Mouse (Mus musculus) neural tube, embryonic 13.5 days (tissue): Measurements from ENCODE around the gene Eda2r. TPM values are rescaled to one million over a fixed set of nuclear protein-coding genes. Genes with fewer than 3 reads are reported as not detected.

ENCODE experiments used
- ATAC-seq: fragments of 200-750 bp; cut with Nextera tagmentation; 2 replicates; pipeline ENCODE4 v1.8.0; 2017; ENCODE audit warnings: low read depth, mild to moderate bottlenecking, moderate TSS enrichment, moderate library complexity
- H3K27ac ChIP-seq: fragments of 300-500 bp; sonication (generic); replicated peaks from 2 replicates; pipeline ENCODE4 v1.5.1; 2015; ENCODE audit warnings: moderate library complexity, mild to moderate bottlenecking, inconsistent platforms
- H3K27me3 ChIP-seq: fragments of 300-500 bp; sonication (generic); 2 replicates; pipeline ENCODE4 v1.6.1; 2015; ENCODE audit warnings: mild to moderate bottlenecking, inconsistent platforms
- H3K36me3 ChIP-seq: fragments of 300-500 bp; sonication (generic); 2 replicates; pipeline ENCODE4 v1.6.1; 2015; ENCODE audit warnings: mild to moderate bottlenecking, inconsistent platforms
- H3K4me1 ChIP-seq: fragments of 300-500 bp; sonication (generic); replicated peaks from 2 replicates; pipeline ENCODE4 v1.6.1; 2015; ENCODE audit warnings: inconsistent platforms
- H3K4me2 ChIP-seq: fragments of 300-500 bp; sonication (generic); 2 replicates; pipeline ENCODE4 v1.6.1; 2015; ENCODE audit warnings: inconsistent platforms, mild to moderate bottlenecking, moderate library complexity
- H3K4me3 ChIP-seq: fragments of 300-500 bp; sonication (generic); 2 replicates; pipeline ENCODE4 v1.5.1; 2015; ENCODE audit warnings: mild to moderate bottlenecking, inconsistent platforms
- H3K9ac ChIP-seq: fragments of 300-500 bp; sonication (generic); 2 replicates; pipeline ENCODE4 v1.6.1; 2015; ENCODE audit warnings: moderate library complexity, mild to moderate bottlenecking, inconsistent platforms
- H3K9me3 ChIP-seq: fragments of 300-500 bp; sonication (generic); 2 replicates; pipeline ENCODE4 v1.6.1; 2016; ENCODE audit warnings: inconsistent platforms
- WGBS: fragments of 180-500 bp; shearing (Covaris S2); methylation state at CpG from one replicate; pipeline ENCODE4 v1.1.7; 2015; 5-methylcytosine and 5-hydroxymethylcytosine counted together
- polyA plus RNA-seq: library from polyadenylated mRNA; unstranded; fragments of >200 nt; fragmentation: Nextera tagmentation; extraction: Ambion mirVana; gene quantifications from 2 replicates; pipeline ENCODE4 v1.2.1, GENCODE M21; 2015

The Eda2r gene
- 0.49 and 0.83 TPM in 2 replicates for polyA plus RNA-seq

GRCm38 (mm10) chrX:97377065-97377421 lies at the start of gene Eda2r:
Gene Eda2r (minus strand): TSS chrX:97377216.
- H3K9ac ChIP-seq: no peak within 1 kb of the TSS

GRCm38 (mm10) chrX:97397872-97398271 lies 20.9 kb upstream of the Eda2r start:
- WGBS: 85% methylated on average over 2 of the region's 2 CpGs

More at GRCm38 (mm10) chrX:97377065-97377421, at the start of gene Eda2r:
- Histone ChIP-seq H3K27me3 (no peaks in the 10 kb centered on the region), H3K4me3 (peak within 1 kb of the TSS; percentile 19), H3K9me3 (no peaks in the 10 kb centered on the region), H3K4me2 (peak within 1 kb of the TSS; percentile 51), H3K4me1 (no peaks in the 10 kb centered on the region; the same call in 1 of the 2 replicates), H3K27ac (no peak within 1 kb of the TSS), H3K36me3 (no peaks in the 10 kb centered on the region)
- WGBS: 12% methylated on average over 8 of the region's 8 CpGs
- peak; percentile 94 for ATAC-seq

GRCm38 (mm10) chrX:97378076-97378475 lies 1.1 kb upstream of the Eda2r start:
- ATAC-seq: no peak
- WGBS: 77% methylated on average over 1 of the region's 1 CpGs

More at GRCm38 (mm10) chrX:97397872-97398271, 20.9 kb upstream of the Eda2r start:
- Histone ChIP-seq H3K27me3 (no peaks in the 10 kb centered on the region), H3K27ac (no peak overlapping the region), H3K9ac (no peak overlapping the region), H3K4me2 (no peak overlapping the region), H3K4me1 (no peaks in the 10 kb centered on the region), H3K4me3 (no peak overlapping the region), H3K36me3 (no peaks in the 10 kb centered on the region), H3K9me3 (no peaks in the 10 kb centered on the region)
- ATAC-seq: no peak

GRCm38 (mm10) chrX:97376321-97377064 lies 523 bp downstream of the Eda2r start:
- H3K27me3 ChIP-seq: no peaks in the 10 kb centered on the region
- H3K27ac ChIP-seq: no peak overlapping the region
- peak overlapping the region; percentile 51 for H3K4me2 ChIP-seq
- 24% methylated on average over 15 of the region's 15 CpGs for whole genome bisulfite sequencing
- peak; percentile 84 for ATAC-seq
- H3K9me3 ChIP-seq: no peaks in the 10 kb centered on the region
- no peaks in the 10 kb centered on the region for H3K36me3 ChIP-seq
- no peak overlapping the region for H3K9ac ChIP-seq
- peak overlapping the region; percentile 19 for H3K4me3 ChIP-seq
- H3K4me1 ChIP-seq: no peaks in the 10 kb centered on the region; the same call in 1 of the 2 replicates

More at GRCm38 (mm10) chrX:97378076-97378475, 1.1 kb upstream of the Eda2r start:
- no peak overlapping the region for H3K4me2 ChIP-seq
- no peak overlapping the region for H3K27ac ChIP-seq
- no peak overlapping the region for H3K4me3 ChIP-seq
- no peaks in the 10 kb centered on the region; the same call in 1 of the 2 replicates for H3K4me1 ChIP-seq
- H3K36me3 ChIP-seq: no peaks in the 10 kb centered on the region
- H3K9ac ChIP-seq: no peak overlapping the region
- H3K27me3 ChIP-seq: no peaks in the 10 kb centered on the region
- H3K9me3 ChIP-seq: no peaks in the 10 kb centered on the region

GRCm38 (mm10) chrX:97372826-97373225 lies 4.2 kb downstream of the Eda2r start:
- no peak for ATAC-seq
- H3K4me1 ChIP-seq: no peaks in the 10 kb centered on the region; the same call in 1 of the 2 replicates
- H3K9ac ChIP-seq: no peak overlapping the region
- 78% methylated on average over 2 of the region's 2 CpGs for WGBS
- H3K27me3 ChIP-seq: no peaks in the 10 kb centered on the region
- H3K4me3 ChIP-seq: no peak overlapping the region
- H3K4me2 ChIP-seq: no peak overlapping the region
- H3K27ac ChIP-seq: no peak overlapping the region
- no peaks in the 10 kb centered on the region for H3K9me3 ChIP-seq
- H3K36me3 ChIP-seq: no peaks in the 10 kb centered on the region

GRCm38 (mm10) chrX:97369206-97369605 lies 7.8 kb downstream of the Eda2r start:
- Histone ChIP-seq H3K4me3 (no peak overlapping the region), H3K27ac (no peak overlapping the region), H3K9me3 (no peaks in the 10 kb centered on the region), H3K4me2 (no peak overlapping the region), H3K36me3 (no peaks in the 10 kb centered on the region), H3K4me1 (no peaks in the 10 kb centered on the region), H3K9ac (no peak overlapping the region), H3K27me3 (no peaks in the 10 kb centered on the region)
- no peak for ATAC-seq
- 67% methylated on average over 1 of the region's 1 CpGs for WGBS

- Histone ChIP-seq H3K27ac (no peak overlapping the region), H3K4me2 (no peak overlapping the region), H3K36me3 (no peaks in the 10 kb centered on the region), H3K9me3 (no peaks in the 10 kb centered on the region), H3K4me1 (no peaks in the 10 kb centered on the region), H3K4me3 (no peak overlapping the region), H3K9ac (no peak overlapping the region), H3K27me3 (no peaks in the 10 kb centered on the region)
- WGBS: 86% methylated on average over 2 of the region's 2 CpGs
- ATAC-seq: no peak
Measured at GRCm38 (mm10) chrX:97368741-97369140, 8.3 kb downstream of the Eda2r start.

GRCm38 (mm10) chrX:97360919-97361318 lies 16.1 kb downstream of the Eda2r start:
- no peaks in the 10 kb centered on the region for H3K36me3 ChIP-seq
- no peak overlapping the region for H3K4me3 ChIP-seq
- peak; percentile 78; the same call in 1 of the 2 replicates for ATAC-seq
- H3K27me3 ChIP-seq: no peaks in the 10 kb centered on the region
- no peak overlapping the region for H3K9ac ChIP-seq
- no peak overlapping the region for H3K27ac ChIP-seq
- no peaks in the 10 kb centered on the region for H3K4me1 ChIP-seq
- WGBS: 29% methylated on average over 2 of the region's 2 CpGs
- no peaks in the 10 kb centered on the region for H3K9me3 ChIP-seq
- H3K4me2 ChIP-seq: no peak overlapping the region

GRCm38 (mm10) chrX:97327891-97328290 lies 49.1 kb downstream of the Eda2r start:
- Histone ChIP-seq H3K4me1 (no peaks in the 10 kb centered on the region), H3K27me3 (no peaks in the 10 kb centered on the region), H3K27ac (no peak overlapping the region), H3K4me3 (no peak overlapping the region), H3K36me3 (no peaks in the 10 kb centered on the region), H3K4me2 (no peak overlapping the region), H3K9me3 (no peaks in the 10 kb centered on the region), H3K9ac (no peak overlapping the region)
- no peak for ATAC-seq
